Mouse (Mus musculus) MEL (cell line): ENCODE data around the gene Slc44a4. TPM values are rescaled to one million over a fixed set of nuclear protein-coding genes. Genes with fewer than 3 reads are reported as not detected.
"Not testable (repeated sequence)": the region's sequence is repeated elsewhere in the genome, so short reads cannot be mapped to it uniquely, and the experiment has no call there.

Experiments
- DNase-seq: peaks from one replicate; pipeline ENCODE4 v3.0.0; 2011; ENCODE audit warnings: low read depth, low spot score
- H3K27ac ChIP-seq: 2 replicates; pipeline ENCODE4 v1.5.1; 2012; ENCODE audit warnings: low read depth, mild to moderate bottlenecking, control low read depth, low read length, moderate library complexity; ENCODE audit not compliant: control insufficient read depth
- H3K27me3 ChIP-seq, 2 experiments: fragments of 150-350 bp in 1 of 2; sonication (generic) in 1 of 2; 2 replicates each; pipeline ENCODE4 v1.6.1; 2012; ENCODE audit warnings: low read length in 2 of 2, mild to moderate bottlenecking in 2 of 2, improper control_type of control experiment in 1 of 2, moderate library complexity in 1 of 2; ENCODE audit not compliant: insufficient read depth in 2 of 2, control insufficient read depth in 1 of 2
- H3K36me3 ChIP-seq, 2 experiments: 2 replicates each; pipeline ENCODE4 v1.6.1; 2012 to 2014; ENCODE audit warnings: low read length in 2 of 2, improper control_type of control experiment in 1 of 2, inconsistent platforms in 1 of 2, mild to moderate bottlenecking in 1 of 2; ENCODE audit not compliant: insufficient read depth in 2 of 2, control insufficient read depth in 1 of 2
- H3K4me1 ChIP-seq, 2 experiments: fragments of 150-350 bp in 1 of 2; sonication (generic) in 1 of 2; 2 replicates each; pipeline ENCODE4 v1.6.1; 2012; ENCODE audit warnings: low read length in 2 of 2, improper control_type of control experiment in 1 of 2, mild to moderate bottlenecking in 1 of 2; ENCODE audit not compliant: insufficient read depth in 2 of 2, control insufficient read depth in 1 of 2
- H3K4me3 ChIP-seq, 2 experiments: fragments of 150-350 bp in 1 of 2; sonication (generic) in 1 of 2; 2 replicates each; pipeline ENCODE4 v1.5.1; 2012; ENCODE audit warnings: low read depth in 2 of 2, low read length in 2 of 2, mild to moderate bottlenecking in 2 of 2, moderate library complexity in 2 of 2, control low read depth in 1 of 2, improper control_type of control experiment in 1 of 2; ENCODE audit not compliant: control insufficient read depth in 1 of 2, insufficient read depth in 1 of 2
- H3K79me2 ChIP-seq: 2 replicates; pipeline ENCODE4 v1.6.1; 2012; ENCODE audit warnings: mild to moderate bottlenecking, low read length, moderate library complexity; ENCODE audit not compliant: control insufficient read depth, poor library complexity, insufficient read depth
- H3K9ac ChIP-seq: 2 replicates; pipeline ENCODE4 v1.6.1; 2012; ENCODE audit warnings: low read depth, mild to moderate bottlenecking, control low read depth, low read length, moderate library complexity; ENCODE audit not compliant: control insufficient read depth, poor library complexity, severe bottlenecking
- H3K9me3 ChIP-seq: fragments of 150-350 bp; sonication (generic); replicated peaks from 2 replicates; pipeline ENCODE4 v1.6.1; 2012; ENCODE audit warnings: mild to moderate bottlenecking, low read length, improper control_type of control experiment, moderate library complexity; ENCODE audit not compliant: insufficient read depth
- CTCF ChIP-seq, 3 experiments: IDR thresholded peaks in 2 of 3; conservative IDR thresholded peaks in 1 of 3; 2 replicates each; pipeline ENCODE4 v1.5.1; 2011 to 2012; ENCODE audit warnings: low read length in 3 of 3, low read depth in 2 of 3, mild to moderate bottlenecking in 2 of 3, improper control_type of control experiment in 1 of 3, inconsistent platforms in 1 of 3, mixed read lengths in 1 of 3, moderate library complexity in 1 of 3; ENCODE audit not compliant: control insufficient read depth in 1 of 3, insufficient read depth in 1 of 3, poor library complexity in 1 of 3, severe bottlenecking in 1 of 3
- GABPA ChIP-seq: IDR thresholded peaks from 2 replicates; pipeline ENCODE4 v1.6.1; 2012; ENCODE audit warnings: low read depth, mild to moderate bottlenecking, inconsistent platforms, low read length, improper control_type of control experiment, moderate library complexity
- GATA1 ChIP-seq: IDR thresholded peaks from 2 replicates; pipeline ENCODE4 v1.6.1; 2011; ENCODE audit warnings: low read depth, low read length, improper control_type of control experiment
- KAT2A ChIP-seq: conservative IDR thresholded peaks from 2 replicates; pipeline ENCODE4 v1.6.1; 2012; ENCODE audit warnings: low read depth, low read length, improper control_type of control experiment, inconsistent platforms
- MAFK ChIP-seq: IDR thresholded peaks from 2 replicates; pipeline ENCODE4 v1.6.1; 2011; ENCODE audit warnings: low read depth, mild to moderate bottlenecking, low read length, improper control_type of control experiment, borderline replicate concordance
- MAX ChIP-seq: IDR thresholded peaks from 2 replicates; pipeline ENCODE4 v1.6.1; 2011; ENCODE audit warnings: low read length, improper control_type of control experiment
- MAZ ChIP-seq: IDR thresholded peaks from 2 replicates; pipeline ENCODE4 v1.6.1; 2012; ENCODE audit warnings: low read depth, mild to moderate bottlenecking, inconsistent platforms, low read length, improper control_type of control experiment
- MEF2A ChIP-seq: IDR thresholded peaks from 2 replicates; pipeline ENCODE4 v1.6.1; 2014; ENCODE audit warnings: low read depth, mild to moderate bottlenecking, inconsistent platforms, low read length, improper control_type of control experiment; ENCODE audit not compliant: poor library complexity, insufficient replicate concordance, severe bottlenecking; ENCODE audit errors: extremely low read depth
- MXI1 ChIP-seq: IDR thresholded peaks from 2 replicates; pipeline ENCODE4 v1.6.1; 2011; ENCODE audit warnings: mild to moderate bottlenecking, low read depth, low read length, improper control_type of control experiment
- NELFE ChIP-seq: IDR thresholded peaks from 2 replicates; pipeline ENCODE4 v1.6.1; 2011; ENCODE audit warnings: low read depth, low read length, improper control_type of control experiment
- POLR2AphosphoS5 ChIP-seq: IDR thresholded peaks from 2 replicates; pipeline ENCODE4 v1.6.1; 2012; ENCODE audit warnings: low read depth, borderline replicate concordance, mild to moderate bottlenecking, inconsistent platforms, low read length, moderate library complexity, mixed read lengths
- RAD21 ChIP-seq: IDR thresholded peaks from 2 replicates; pipeline ENCODE4 v1.6.1; 2011; ENCODE audit warnings: mild to moderate bottlenecking, low read depth, low read length, improper control_type of control experiment
- RCOR1 ChIP-seq: IDR thresholded peaks from 2 replicates; pipeline ENCODE4 v1.6.1; 2012; ENCODE audit warnings: low read depth, mild to moderate bottlenecking, inconsistent platforms, low read length, improper control_type of control experiment
- SIN3A ChIP-seq: IDR thresholded peaks from 2 replicates; pipeline ENCODE4 v1.6.1; 2012; ENCODE audit warnings: low read length, improper control_type of control experiment, inconsistent platforms
- SMC3 ChIP-seq: IDR thresholded peaks from 2 replicates; pipeline ENCODE4 v1.6.1; 2011; ENCODE audit warnings: low read depth, low read length, improper control_type of control experiment
- TAL1 ChIP-seq: IDR thresholded peaks from 2 replicates; pipeline ENCODE4 v1.6.1; 2012; ENCODE audit warnings: mild to moderate bottlenecking, inconsistent platforms, low read length, moderate library complexity, mixed read lengths
- TCF12 ChIP-seq: IDR thresholded peaks from 2 replicates; pipeline ENCODE4 v1.6.1; 2014; ENCODE audit warnings: low read depth, mild to moderate bottlenecking, inconsistent platforms, low read length, improper control_type of control experiment, moderate library complexity
- USF1 ChIP-seq: IDR thresholded peaks from 2 replicates; pipeline ENCODE4 v1.6.1; 2014; ENCODE audit warnings: low read depth, mild to moderate bottlenecking, inconsistent platforms, low read length, improper control_type of control experiment, moderate library complexity
- USF2 ChIP-seq, 2 experiments: IDR thresholded peaks; 2 replicates each; pipeline ENCODE4 v1.6.1; 2011 to 2012; ENCODE audit warnings: improper control_type of control experiment in 2 of 2, low read length in 2 of 2, borderline replicate concordance in 1 of 2, inconsistent platforms in 1 of 2, low read depth in 1 of 2, mild to moderate bottlenecking in 1 of 2; ENCODE audit not compliant: insufficient read depth in 1 of 2
- ZC3H11A ChIP-seq: IDR thresholded peaks from 2 replicates; pipeline ENCODE4 v1.6.1; 2012; ENCODE audit warnings: low read depth, mild to moderate bottlenecking, inconsistent platforms, low read length, improper control_type of control experiment
- ZKSCAN1 ChIP-seq: IDR thresholded peaks from 2 replicates; pipeline ENCODE4 v1.6.1; 2012; ENCODE audit warnings: low read depth, mild to moderate bottlenecking, inconsistent platforms, low read length, improper control_type of control experiment, moderate library complexity
- ZNF384 ChIP-seq: IDR thresholded peaks from 2 replicates; pipeline ENCODE4 v1.6.1; 2012; ENCODE audit warnings: low read depth, mild to moderate bottlenecking, inconsistent platforms, low read length, improper control_type of control experiment
- polyA plus RNA-seq, 2 experiments: library from polyadenylated mRNA; stranded (reverse) in 1 of 2; unstranded in 1 of 2; fragments of >175 nt in 1 of 2; fragments of >200 nt in 1 of 2; gene quantifications; 2 replicates each; pipeline versions ENCODE4 v1.2.1 to v1.2.4; 2012; ENCODE audit warnings: low replicate concordance in 2 of 2, low read depth in 1 of 2; ENCODE audit not compliant: insufficient read length in 2 of 2, insufficient read depth in 1 of 2, missing spikeins in 1 of 2
- total RNA-seq: library from RNA; depleted of rRNA; stranded (reverse); fragments of 300-350 nt; gene quantifications from 2 replicates; pipeline ENCODE4 v1.2.3, GENCODE M21; 2012

The Slc44a4 gene
- total and polyA plus RNA-seq, 3 experiments: 0.06 to 0.12 TPM; not detected in 1

DNA sequence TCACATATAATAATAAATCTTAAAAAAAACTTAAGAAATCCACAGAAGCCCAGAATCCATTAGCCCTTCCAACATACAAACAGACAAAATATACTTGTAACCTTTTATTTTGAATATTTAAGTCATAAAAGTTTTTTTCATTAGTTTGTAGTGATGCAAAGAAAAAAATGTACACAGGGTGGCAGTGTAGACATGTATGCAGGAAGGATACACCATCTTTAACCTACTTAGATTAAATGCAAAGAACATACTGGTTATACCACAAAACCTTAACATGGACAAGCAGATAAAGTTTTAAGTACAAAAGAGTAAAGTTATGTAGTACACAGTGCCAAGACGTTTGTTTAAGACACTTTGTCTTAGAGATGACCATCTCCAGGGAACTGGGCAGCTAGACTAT is 42.1 kb downstream of the Slc44a4 start:
- Histone ChIP-seq H3K79me2 (peaks cover 9% of the 10 kb centered on the region), H3K27me3 (no peaks in the 10 kb centered on the region), H3K36me3 (no peaks in the 10 kb centered on the region), H3K4me1 (peaks cover 0 to 3% of the 10 kb centered on the region in 2 experiments; a peak in 1 of 4 replicates), H3K9me3 (no peaks in the 10 kb centered on the region), H3K27ac (no peak overlapping the region), H3K9ac (no peak overlapping the region), H3K4me3 (no peak overlapping the region)
- DNase-seq: peak; percentile 53
- TF ChIP-seq POLR2AphosphoS5: no peak
- no peak for TF ChIP-seq MAX
- TF ChIP-seq RCOR1: no peak
- no peak for TF ChIP-seq KAT2A
- peak; percentile 74 for TF ChIP-seq RAD21
- no peak for TF ChIP-seq TCF12
- no peak for TF ChIP-seq USF1
- peak; percentile 70 for TF ChIP-seq SMC3
- TF ChIP-seq NELFE: no peak
- TF ChIP-seq GABPA: no peak
- peak; percentile 73 for TF ChIP-seq ZNF384
- TF ChIP-seq ZC3H11A: peak; percentile 54
- TF ChIP-seq MEF2A: no peak
- TF ChIP-seq ZKSCAN1: no peak
- no peak for TF ChIP-seq TAL1
- no peak for TF ChIP-seq GATA1
- TF ChIP-seq MAZ: no peak
- TF ChIP-seq SIN3A: 0 out of 2 replicates have a peak, but pooled peaks have one; percentile 24
- TF ChIP-seq MXI1: no peak
- peak in 1 of 3 experiments; percentile 63; a peak in 3 of 6 replicates for TF ChIP-seq CTCF (IDR thresholded peaks at IDR 0.05 in 2 of 3, conservative IDR thresholded peaks at IDR 0.05 in 1 of 3; ENCODE audit: control insufficient read depth in 1 of 3, insufficient read depth in 1 of 3, low read depth in 2 of 3, low read length in 3 of 3, poor library complexity in 1 of 3, severe bottlenecking in 1 of 3)
- TF ChIP-seq USF2 (IDR thresholded peaks at IDR 0.05; ENCODE audit: borderline replicate concordance in 1 of 2, insufficient read depth in 1 of 2, low read depth in 1 of 2, low read length in 2 of 2): no peak
- no peak for TF ChIP-seq MAFK

DNA sequence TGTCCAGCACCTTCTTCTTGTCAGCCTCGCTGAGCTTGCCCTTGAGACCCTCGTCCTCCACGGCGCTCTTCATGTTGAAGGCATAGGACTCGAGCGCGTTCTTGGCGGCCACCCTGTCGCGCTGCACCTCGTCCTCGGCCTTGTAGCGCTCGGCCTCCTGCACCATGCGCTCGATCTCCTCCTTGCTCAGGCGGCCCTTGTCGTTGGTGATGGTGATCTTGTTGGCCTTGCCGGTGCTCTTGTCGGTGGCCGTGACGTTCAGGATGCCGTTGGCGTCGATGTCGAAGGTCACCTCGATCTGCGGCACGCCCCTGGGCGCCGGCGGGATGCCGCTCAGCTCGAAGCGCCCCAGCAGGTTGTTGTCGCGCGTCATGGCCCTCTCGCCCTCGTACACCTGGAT is 43.0 kb downstream of the Slc44a4 start:
- H3K9me3 ChIP-seq, H3K27ac ChIP-seq, H3K36me3 ChIP-seq, DNase-seq, H3K79me2 ChIP-seq, H3K27me3 ChIP-seq, H3K4me3 ChIP-seq, H3K4me1 ChIP-seq, H3K9ac ChIP-seq: not testable (repeated sequence)

DNA sequence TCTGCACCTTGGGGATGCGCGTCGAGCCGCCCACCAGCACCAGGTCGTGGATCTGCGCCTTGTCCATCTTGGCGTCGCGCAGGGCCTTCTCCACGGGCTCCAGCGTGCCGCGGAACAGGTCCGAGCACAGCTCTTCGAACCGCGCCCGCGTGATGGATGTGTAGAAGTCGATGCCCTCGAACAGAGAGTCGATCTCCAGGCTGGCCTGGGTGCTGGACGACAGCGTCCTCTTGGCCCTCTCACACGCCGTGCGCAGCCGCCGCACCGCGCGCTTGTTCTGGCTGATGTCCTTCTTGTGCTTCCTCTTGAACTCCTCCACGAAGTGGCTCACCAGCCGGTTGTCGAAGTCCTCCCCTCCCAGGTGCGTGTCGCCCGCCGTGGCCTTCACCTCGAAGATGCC is 43.7 kb downstream of the Slc44a4 start:
- not testable (repeated sequence) for H3K4me3 ChIP-seq, H3K79me2 ChIP-seq, H3K36me3 ChIP-seq, H3K9me3 ChIP-seq, H3K27me3 ChIP-seq, DNase-seq, H3K27ac ChIP-seq, H3K4me1 ChIP-seq, H3K9ac ChIP-seq

DNA sequence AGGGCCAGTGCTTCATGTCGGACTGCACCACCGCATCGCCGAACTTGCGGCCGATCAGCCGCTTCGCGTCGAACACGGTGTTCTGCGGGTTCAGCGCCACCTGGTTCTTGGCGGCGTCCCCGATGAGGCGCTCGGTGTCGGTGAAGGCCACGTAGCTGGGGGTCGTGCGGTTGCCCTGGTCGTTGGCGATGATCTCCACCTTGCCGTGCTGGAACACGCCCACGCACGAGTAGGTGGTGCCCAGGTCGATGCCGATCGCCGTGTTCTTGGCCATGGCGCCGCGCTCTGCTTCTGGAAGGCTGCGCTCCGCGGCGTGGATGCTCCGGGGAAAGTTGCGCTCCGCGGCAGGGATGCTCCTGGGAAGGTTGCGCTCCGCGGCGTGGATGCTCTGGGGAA is 44.5 kb downstream of the Slc44a4 start:
- DNase-seq, H3K79me2 ChIP-seq, H3K36me3 ChIP-seq, H3K9me3 ChIP-seq, H3K4me3 ChIP-seq, H3K27me3 ChIP-seq, H3K9ac ChIP-seq, H3K27ac ChIP-seq, H3K4me1 ChIP-seq: not testable (repeated sequence)
